Mouse (Mus musculus) limb, embryonic 15.5 days (tissue): ENCODE data around the gene Rnf167. TPM values are rescaled to one million over a fixed set of nuclear protein-coding genes. Genes with fewer than 3 reads are reported as not detected.

Experiments
- ATAC-seq: fragments of 200-750 bp; cut with Nextera tagmentation; 2 replicates; pipeline ENCODE4 v1.8.0; 2017; ENCODE audit warnings: low read depth, moderate TSS enrichment; ENCODE audit not compliant: insufficient number of reproducible peaks, low FRiP score, low TSS enrichment
- H3K27ac ChIP-seq: fragments of 300-500 bp; sonication (generic); 2 replicates; pipeline ENCODE4 v1.5.1; 2015; ENCODE audit warnings: moderate library complexity, mild to moderate bottlenecking, inconsistent platforms
- H3K27me3 ChIP-seq: fragments of 300-500 bp; sonication (generic); 2 replicates; pipeline ENCODE4 v1.6.1; 2015; ENCODE audit warnings: inconsistent platforms
- H3K36me3 ChIP-seq: fragments of 300-500 bp; sonication (generic); 2 replicates; pipeline ENCODE4 v1.6.1; 2015; ENCODE audit warnings: inconsistent platforms
- H3K4me1 ChIP-seq: fragments of 300-500 bp; sonication (generic); 2 replicates; pipeline ENCODE4 v1.6.1; 2015; ENCODE audit warnings: inconsistent platforms
- H3K4me2 ChIP-seq: fragments of 300-500 bp; sonication (generic); 2 replicates; pipeline ENCODE4 v1.6.1; 2015; ENCODE audit warnings: mild to moderate bottlenecking, inconsistent platforms
- H3K4me3 ChIP-seq: fragments of 300-500 bp; sonication (generic); 2 replicates; pipeline ENCODE4 v1.5.1; 2015; ENCODE audit warnings: mild to moderate bottlenecking, inconsistent platforms
- H3K9ac ChIP-seq: fragments of 300-500 bp; sonication (generic); 2 replicates; pipeline ENCODE4 v1.6.1; 2015; ENCODE audit warnings: inconsistent platforms
- H3K9me3 ChIP-seq: fragments of 300-500 bp; sonication (generic); 2 replicates; pipeline ENCODE4 v1.6.1; 2016; ENCODE audit warnings: inconsistent platforms
- WGBS: fragments of 180-500 bp; shearing (Covaris S2); methylation state at CpG from one replicate; pipeline ENCODE4 v1.1.7; 2015; 5-methylcytosine and 5-hydroxymethylcytosine counted together
- polyA plus RNA-seq: library from polyadenylated mRNA; unstranded; fragments of >200 nt; fragmentation: Nextera tagmentation; extraction: Ambion mirVana; gene quantifications from 2 replicates; pipeline ENCODE4 v1.2.1, GENCODE M21; 2015

Rnf167 gene
- polyA plus RNA-seq = 124 TPM in 2 replicates

- H3K36me3 ChIP-seq = peaks cover 67% of the 10 kb centered on the region
- peak; percentile 88 for ATAC-seq
- WGBS = under 1% methylated on average over 63 of the region's 63 CpGs
- peak within 1 kb of the TSS; percentile 95 for H3K4me2 ChIP-seq
- no peaks in the 10 kb centered on the region for H3K27me3 ChIP-seq
- H3K27ac ChIP-seq = peak within 1 kb of the TSS; percentile 98
- peak within 1 kb of the TSS; percentile 75 for H3K4me3 ChIP-seq
- H3K4me1 ChIP-seq = peaks cover 52% of the 10 kb centered on the region
- peak within 1 kb of the TSS; percentile 91 for H3K9ac ChIP-seq
- H3K9me3 ChIP-seq = no peaks in the 10 kb centered on the region
Observed at GRCm38 (mm10) chr11:70646691-70647650, at the start of gene Rnf167, which contains the start of gene Slc25a11. Gene Rnf167, plus strand, starts transcription at chr11:70647235. Gene Slc25a11, minus strand, starts transcription at chr11:70647479.

GRCm38 (mm10) chr11:70597301-70597700 lies 49.7 kb upstream of the Rnf167 start:
- no peaks in the 10 kb centered on the region for H3K4me1 ChIP-seq
- no peak overlapping the region for H3K27ac ChIP-seq
- no peak overlapping the region for H3K4me3 ChIP-seq
- 83% methylated on average over 6 of the region's 6 CpGs for WGBS
- peaks cover 43% of the 10 kb centered on the region for H3K36me3 ChIP-seq
- no peak for ATAC-seq
- no peaks in the 10 kb centered on the region for H3K9me3 ChIP-seq
- H3K9ac ChIP-seq = no peak overlapping the region
- H3K4me2 ChIP-seq = no peak overlapping the region
- H3K27me3 ChIP-seq = no peaks in the 10 kb centered on the region

GRCm38 (mm10) chr11:70598451-70598953 lies 48.5 kb upstream of the Rnf167 start:
- Histone ChIP-seq H3K9me3 (no peaks in the 10 kb centered on the region), H3K4me2 (no peak overlapping the region), H3K4me1 (no peaks in the 10 kb centered on the region), H3K4me3 (no peak overlapping the region), H3K27me3 (no peaks in the 10 kb centered on the region), H3K27ac (no peak overlapping the region), H3K36me3 (peaks cover 48% of the 10 kb centered on the region), H3K9ac (no peak overlapping the region)
- ATAC-seq = no peak
- WGBS = 93% methylated on average over 9 of the region's 9 CpGs

GRCm38 (mm10) chr11:70605024-70605566 lies 41.9 kb upstream of the Rnf167 start:
- Histone ChIP-seq H3K4me2 (no peak overlapping the region), H3K4me3 (no peak overlapping the region), H3K36me3 (peaks cover 80% of the 10 kb centered on the region), H3K27ac (no peak overlapping the region), H3K9me3 (no peaks in the 10 kb centered on the region), H3K9ac (no peak overlapping the region), H3K27me3 (no peaks in the 10 kb centered on the region), H3K4me1 (no peaks in the 10 kb centered on the region)
- ATAC-seq = no peak
- WGBS = 53% methylated on average over 14 of the region's 14 CpGs

GRCm38 (mm10) chr11:70606717-70607116 lies 40.3 kb upstream of the Rnf167 start:
- ATAC-seq = no peak
- H3K9ac ChIP-seq = no peak overlapping the region
- H3K27ac ChIP-seq = 0 out of 2 replicates have a peak overlapping the region, but pooled peaks have one; percentile 38
- WGBS = 63% methylated on average over 12 of the region's 12 CpGs
- H3K36me3 ChIP-seq = peaks cover 90% of the 10 kb centered on the region
- no peak overlapping the region for H3K4me3 ChIP-seq
- H3K4me1 ChIP-seq = no peaks in the 10 kb centered on the region
- no peak overlapping the region for H3K4me2 ChIP-seq
- no peaks in the 10 kb centered on the region for H3K27me3 ChIP-seq
- H3K9me3 ChIP-seq = no peaks in the 10 kb centered on the region

GRCm38 (mm10) chr11:70607611-70608010 lies 39.4 kb upstream of the Rnf167 start:
- H3K27ac ChIP-seq = no peak overlapping the region
- 90% methylated on average over 9 of the region's 9 CpGs for WGBS

GRCm38 (mm10) chr11:70608381-70609066 lies 38.5 kb upstream of the Rnf167 start:
- no peak for ATAC-seq
- H3K4me3 ChIP-seq = no peak overlapping the region
- WGBS = 91% methylated on average over 26 of the region's 26 CpGs

More at GRCm38 (mm10) chr11:70607611-70608010, 39.4 kb upstream of the Rnf167 start:
- ATAC-seq = no peak
- no peaks in the 10 kb centered on the region for H3K9me3 ChIP-seq
- no peak overlapping the region for H3K4me2 ChIP-seq
- no peaks in the 10 kb centered on the region for H3K4me1 ChIP-seq
- peaks cover 92% of the 10 kb centered on the region for H3K36me3 ChIP-seq
- no peaks in the 10 kb centered on the region for H3K27me3 ChIP-seq
- no peak overlapping the region for H3K9ac ChIP-seq
- H3K4me3 ChIP-seq = no peak overlapping the region

GRCm38 (mm10) chr11:70610752-70611151 lies 36.3 kb upstream of the Rnf167 start:
- WGBS = 81% methylated on average over 4 of the region's 4 CpGs
- Histone ChIP-seq H3K9me3 (no peaks in the 10 kb centered on the region), H3K4me2 (no peak overlapping the region), H3K4me3 (no peak overlapping the region), H3K27ac (no peak overlapping the region), H3K4me1 (peaks cover 13% of the 10 kb centered on the region), H3K9ac (no peak overlapping the region), H3K27me3 (no peaks in the 10 kb centered on the region), H3K36me3 (peaks cover 75% of the 10 kb centered on the region)
- no peak for ATAC-seq

More at GRCm38 (mm10) chr11:70608381-70609066, 38.5 kb upstream of the Rnf167 start:
- Histone ChIP-seq H3K4me1 (no peaks in the 10 kb centered on the region), H3K36me3 (peaks cover 97% of the 10 kb centered on the region), H3K27ac (no peak overlapping the region), H3K9ac (no peak overlapping the region), H3K27me3 (no peaks in the 10 kb centered on the region), H3K9me3 (no peaks in the 10 kb centered on the region), H3K4me2 (no peak overlapping the region)

GRCm38 (mm10) chr11:70612505-70612904 lies 34.5 kb upstream of the Rnf167 start:
- H3K4me2 ChIP-seq = no peak overlapping the region
- WGBS = 75% methylated on average over 7 of the region's 7 CpGs
- no peak overlapping the region for H3K27ac ChIP-seq
- H3K9ac ChIP-seq = no peak overlapping the region
- peaks cover 58% of the 10 kb centered on the region for H3K36me3 ChIP-seq
- no peak for ATAC-seq
- no peaks in the 10 kb centered on the region for H3K27me3 ChIP-seq
- peaks cover 15% of the 10 kb centered on the region for H3K4me1 ChIP-seq
- no peak overlapping the region for H3K4me3 ChIP-seq
- H3K9me3 ChIP-seq = no peaks in the 10 kb centered on the region

- WGBS = 2% methylated on average over 17 of the region's 17 CpGs
- peak; percentile 71 for ATAC-seq
- Histone ChIP-seq H3K9ac (peak overlapping the region; percentile 44; the same call in 1 of the 2 replicates), H3K27me3 (no peaks in the 10 kb centered on the region), H3K36me3 (peaks cover 32% of the 10 kb centered on the region), H3K27ac (peak overlapping the region; percentile 34), H3K4me1 (peaks cover 15% of the 10 kb centered on the region), H3K9me3 (no peaks in the 10 kb centered on the region), H3K4me2 (peak overlapping the region; percentile 91), H3K4me3 (peak overlapping the region; percentile 41)
Observed at GRCm38 (mm10) chr11:70615074-70615473, 32.0 kb upstream of the Rnf167 start.

- ATAC-seq = no peak
- Histone ChIP-seq H3K4me3 (peak within 1 kb of the TSS; percentile 41), H3K27me3 (no peaks in the 10 kb centered on the region), H3K27ac (peak within 1 kb of the TSS; percentile 34), H3K4me1 (peaks cover 15% of the 10 kb centered on the region), H3K36me3 (peaks cover 27% of the 10 kb centered on the region), H3K4me2 (peak within 1 kb of the TSS; percentile 91), H3K9ac (peak within 1 kb of the TSS; percentile 44; the same call in 1 of the 2 replicates), H3K9me3 (no peaks in the 10 kb centered on the region)
- WGBS = 12% methylated on average over 21 of the region's 21 CpGs
Observed at GRCm38 (mm10) chr11:70615516-70616093, 31.4 kb upstream of the Rnf167 start, which contains the start of gene 4930544D05Rik. Gene 4930544D05Rik, plus strand, starts transcription at chr11:70615848.
